Mouse (Mus musculus) neural tube, embryonic 10.5 days (tissue): ENCODE measurements around the gene Nmnat3.

Experiments
- DNase-seq: peaks from one replicate; pipeline ENCODE4 v3.0.0-alpha.2; 2017; ENCODE audit warnings: low spot score; ENCODE audit errors: extremely low spot score

Nmnat3 gene

GRCm38 (mm10) chr9:98418346-98418745 is 131.1 kb downstream of the Nmnat3 start:
- no peak for DNase-seq

GRCm38 (mm10) chr9:98420666-98421065 is 133.4 kb downstream of the Nmnat3 start:
- DNase-seq = no peak

DNA sequence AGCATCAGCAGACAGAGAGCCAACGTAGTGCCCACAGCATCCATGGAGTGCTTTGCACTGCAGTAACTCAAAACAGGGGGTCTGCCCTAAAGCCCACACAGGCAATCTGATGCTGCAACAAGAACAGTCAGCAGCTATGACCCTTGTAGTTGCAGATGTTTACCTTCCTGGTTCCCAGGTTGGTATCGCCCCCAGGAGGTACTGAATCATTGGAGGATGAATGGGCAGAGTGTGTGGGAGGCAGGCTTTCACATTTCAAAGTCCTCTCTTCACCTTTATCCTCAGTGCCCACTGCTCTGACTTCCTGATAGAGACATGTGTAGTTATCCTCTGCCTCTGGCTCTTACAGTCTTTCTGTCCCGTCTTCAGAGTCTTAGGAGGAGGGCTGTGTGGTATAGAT is 134.7 kb downstream of the Nmnat3 start:
- no peak for DNase-seq

DNA sequence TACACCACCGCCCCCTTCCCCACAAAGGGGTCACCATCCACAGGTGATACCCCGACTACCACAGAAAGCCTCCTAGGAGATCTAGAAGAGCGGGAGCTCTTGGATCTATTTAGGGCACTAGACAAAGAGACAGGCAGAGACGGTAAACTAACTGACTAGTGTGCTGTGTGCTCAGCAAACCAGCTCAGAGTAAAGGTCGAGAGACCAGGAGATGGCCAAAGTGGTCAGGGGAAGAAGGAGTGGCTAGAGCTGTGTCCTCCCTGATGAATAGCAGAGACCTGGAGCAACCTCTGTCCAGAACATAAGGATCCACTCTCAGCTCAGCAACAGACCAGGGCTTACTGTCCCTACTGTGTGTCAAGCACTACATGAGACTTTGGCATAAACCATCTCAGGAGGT is 135.4 kb downstream of the Nmnat3 start, which contains the start of gene Rbp1:
TSS of gene Rbp1 (plus strand) at position 306 of the 400 bp plus-strand sequence.
- no peak for DNase-seq

DNA sequence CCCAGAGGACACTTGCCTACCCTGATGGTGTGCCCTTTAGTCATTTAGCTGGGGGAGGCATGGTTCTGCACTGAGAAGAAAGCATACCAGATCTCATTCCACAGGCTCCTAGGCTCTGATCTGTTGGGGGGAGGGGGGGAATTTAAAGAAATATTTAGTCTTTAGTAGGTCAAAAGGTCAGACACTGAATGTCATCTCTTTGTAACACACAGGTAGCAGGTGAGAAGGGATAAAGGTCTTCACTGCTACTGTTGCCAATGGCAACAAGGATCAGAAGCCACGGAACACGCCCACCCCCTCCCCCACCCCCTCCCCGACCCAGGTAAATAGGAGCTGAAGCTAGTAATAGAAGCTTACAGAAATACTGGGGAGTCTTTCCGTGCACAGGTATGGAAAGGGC is 136.5 kb downstream of the Nmnat3 start:
- no peak for DNase-seq

DNA sequence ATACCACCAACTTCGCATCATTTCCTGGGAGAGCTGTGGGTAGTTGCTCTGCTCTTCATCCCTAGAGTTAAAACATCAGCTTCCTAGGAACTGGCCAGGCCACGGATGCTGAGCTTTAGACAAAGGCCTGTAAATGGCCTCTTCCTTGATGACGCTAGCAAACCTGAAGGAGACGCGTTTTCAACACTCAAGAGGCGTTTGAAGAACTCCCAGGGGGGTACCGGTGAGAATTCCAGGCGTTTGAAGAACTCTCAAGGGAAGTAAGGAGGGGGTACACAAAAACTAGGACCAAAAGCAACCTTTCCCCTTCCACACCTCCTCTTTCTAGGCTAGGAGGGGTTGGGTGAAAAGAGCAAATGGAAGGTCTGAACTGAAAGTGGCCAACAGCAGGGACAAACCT is 137.1 kb downstream of the Nmnat3 start:
- DNase-seq = no peak

- peak; percentile 85 for DNase-seq
These were observed 137.5 kb downstream of the Nmnat3 start for GRCm38 (mm10) chr9:98424725-98425210.

- DNase-seq = peak; percentile 53
These were observed 138.2 kb downstream of the Nmnat3 start for GRCm38 (mm10) chr9:98425351-98425880.

GRCm38 (mm10) chr9:98427906-98428517 is 140.8 kb downstream of the Nmnat3 start:
- peak; percentile 24 for DNase-seq

DNA sequence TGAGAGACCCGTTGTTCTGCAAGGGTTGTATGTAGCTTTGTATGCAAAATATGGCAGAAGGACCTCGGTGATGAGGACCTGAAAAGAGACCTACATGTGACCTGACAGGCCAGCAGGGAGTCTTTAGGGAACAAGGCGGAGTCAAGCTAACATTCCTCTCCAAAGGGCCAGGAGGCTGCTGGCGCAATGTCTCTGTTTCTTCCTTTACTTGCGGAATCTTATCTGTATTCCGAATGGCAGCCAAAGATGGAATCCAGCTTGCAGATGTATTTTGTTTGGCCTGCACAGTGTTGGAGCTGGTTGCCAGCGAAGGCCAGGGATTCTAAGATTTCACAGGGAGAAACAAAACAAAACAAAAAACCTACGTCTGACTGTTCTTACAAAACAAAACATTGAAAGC is 141.5 kb downstream of the Nmnat3 start:
- DNase-seq = no peak

DNA sequence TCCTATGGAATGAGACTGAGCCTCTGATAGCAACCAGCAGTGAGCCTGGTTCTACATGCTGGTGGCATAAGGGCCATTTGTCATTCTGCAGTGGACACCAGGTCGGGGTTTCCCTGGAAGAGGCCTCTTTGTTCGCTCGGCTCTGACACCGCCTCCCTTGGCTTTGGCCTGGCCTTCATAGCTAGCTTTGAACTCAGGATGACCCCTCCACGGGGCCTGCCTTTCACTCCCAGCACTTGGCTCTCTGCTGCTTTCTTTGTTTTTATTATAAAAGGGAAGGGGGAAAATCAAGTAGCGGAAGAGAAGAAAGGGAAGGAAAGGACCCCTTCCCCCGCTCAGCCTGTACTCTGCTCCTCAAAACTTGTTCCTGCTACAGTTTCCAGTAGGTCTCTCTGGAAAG is 142.6 kb downstream of the Nmnat3 start:
- peak; percentile 81 for DNase-seq

- DNase-seq = no peak
These were observed 143.3 kb downstream of the Nmnat3 start for GRCm38 (mm10) chr9:98430528-98430927.

GRCm38 (mm10) chr9:98433021-98433420 is 145.8 kb downstream of the Nmnat3 start:
- DNase-seq = no peak

- no peak for DNase-seq
These were observed 146.8 kb downstream of the Nmnat3 start for GRCm38 (mm10) chr9:98433956-98434588.

GRCm38 (mm10) chr9:98437819-98438218 is 150.6 kb downstream of the Nmnat3 start:
- no peak for DNase-seq

GRCm38 (mm10) chr9:98439091-98439490 is 151.9 kb downstream of the Nmnat3 start:
- DNase-seq = no peak

GRCm38 (mm10) chr9:98442638-98443037 is 155.4 kb downstream of the Nmnat3 start:
- peak; percentile 41 for DNase-seq

- DNase-seq = no peak
These were observed 158.3 kb downstream of the Nmnat3 start for GRCm38 (mm10) chr9:98445359-98446149.

- no peak for DNase-seq
These were observed 163.7 kb downstream of the Nmnat3 start for GRCm38 (mm10) chr9:98450976-98451375.

GRCm38 (mm10) chr9:98466709-98467108 is 179.5 kb downstream of the Nmnat3 start:
- no peak for DNase-seq
